Mouse (Mus musculus): Measurements from ENCODE around the gene Rflna. TPM values are rescaled to one million over a fixed set of nuclear protein-coding genes. Genes with fewer than 3 reads are reported as not detected.

The Rflna gene
- polyA plus RNA-seq, 1 experiment from 2014 or later: 9.3 TPM

- Histone ChIP-seq H3K4me2 (no peak overlapping the region), H3K4me3 (ENCODE audit: low read depth, low read length) (no peak overlapping the region), H3K27ac (ENCODE audit: low read depth) (peak overlapping the region; percentile 90), H3K9ac (no peak overlapping the region), H3K27me3 (ENCODE audit: insufficient read depth, low read length) (no peaks in the 10 kb centered on the region), H3K36me3 (ENCODE audit: insufficient read depth) (no peaks in the 10 kb centered on the region), H3K9me3 (ENCODE audit: low read depth, low read length) (peaks cover 5% of the 10 kb centered on the region; the same call in 1 of the 2 replicates), H3K4me1 (ENCODE audit: insufficient read depth) (peaks cover 15% of the 10 kb centered on the region)
- no peak for TF ChIP-seq CTCF (IDR thresholded peaks at IDR 0.05; ENCODE audit: low read depth)
- WGBS: 29% methylated on average over 7 of the region's 7 CpGs
- DNase-seq (peak; percentile 60), ATAC-seq (ENCODE audit: insufficient read depth) (peak; percentile 18; the same call in 1 of the 2 replicates)
Measured at GRCm38 (mm10) chr5:124962761-124963160, 40.3 kb upstream of the Rflna start.

DNA sequence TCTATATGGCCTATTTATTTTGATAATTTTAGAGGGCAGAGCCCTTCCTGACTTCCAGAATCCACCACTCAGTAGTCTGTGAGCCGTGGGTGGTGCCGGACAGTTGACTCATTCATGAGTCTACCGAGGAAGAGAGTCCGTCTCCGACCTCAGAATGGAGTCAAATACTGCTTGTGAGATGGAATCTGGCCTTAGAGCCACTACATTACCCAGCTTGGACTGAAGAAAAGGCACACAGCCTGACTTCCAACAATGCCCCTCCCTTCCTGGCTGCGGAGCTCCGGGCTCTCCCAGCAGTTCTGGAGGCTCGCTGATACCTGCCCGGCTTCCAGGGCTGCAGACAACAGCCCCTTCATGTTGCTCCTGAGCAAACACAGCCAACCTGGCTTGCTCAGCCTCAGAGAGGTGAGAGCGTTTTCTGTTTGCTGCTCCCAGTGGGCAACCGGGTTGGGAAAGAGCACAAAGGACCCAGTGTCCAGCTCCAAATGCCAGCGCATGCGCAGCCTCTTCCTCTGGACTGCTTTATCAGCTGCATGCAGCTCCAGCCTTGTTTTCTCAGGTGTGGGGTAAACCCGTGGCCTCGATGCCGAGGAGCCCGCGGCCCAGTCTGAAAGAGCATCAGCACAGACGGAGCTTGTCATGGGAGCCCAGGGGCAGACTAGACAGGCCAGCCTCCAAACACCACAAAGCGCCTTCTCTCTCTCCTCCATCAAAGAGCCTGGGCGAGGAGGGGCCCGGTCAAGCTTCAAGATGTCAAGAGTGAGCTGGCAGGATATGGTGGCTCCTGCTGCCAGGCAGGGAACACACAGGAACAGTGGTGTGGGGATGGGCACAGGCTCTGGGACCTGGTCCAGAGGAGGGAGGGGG, 39.0 kb upstream of the Rflna start:
- Histone ChIP-seq H3K36me3 (ENCODE audit: insufficient read depth) (no peaks in the 10 kb centered on the region), H3K9ac (peak overlapping the region; percentile 30), H3K4me1 (ENCODE audit: insufficient read depth) (peaks cover 15% of the 10 kb centered on the region), H3K4me3 (ENCODE audit: low read depth, low read length) (no peak overlapping the region), H3K9me3 (ENCODE audit: low read depth, low read length) (peaks cover 4% of the 10 kb centered on the region; the same call in 1 of the 2 replicates), H3K27ac (ENCODE audit: low read depth) (peak overlapping the region; percentile 90), H3K27me3 (ENCODE audit: insufficient read depth, low read length) (no peaks in the 10 kb centered on the region), H3K4me2 (peak overlapping the region; percentile 7)
- peak; percentile 87 for DNase-seq
- ATAC-seq (ENCODE audit: insufficient read depth): peak; percentile 63
- TF ChIP-seq CTCF (IDR thresholded peaks at IDR 0.05; ENCODE audit: low read depth): peak; percentile 9; the same call in 1 of the 2 replicates
- WGBS: 29% methylated on average over 22 of the region's 22 CpGs

DNA sequence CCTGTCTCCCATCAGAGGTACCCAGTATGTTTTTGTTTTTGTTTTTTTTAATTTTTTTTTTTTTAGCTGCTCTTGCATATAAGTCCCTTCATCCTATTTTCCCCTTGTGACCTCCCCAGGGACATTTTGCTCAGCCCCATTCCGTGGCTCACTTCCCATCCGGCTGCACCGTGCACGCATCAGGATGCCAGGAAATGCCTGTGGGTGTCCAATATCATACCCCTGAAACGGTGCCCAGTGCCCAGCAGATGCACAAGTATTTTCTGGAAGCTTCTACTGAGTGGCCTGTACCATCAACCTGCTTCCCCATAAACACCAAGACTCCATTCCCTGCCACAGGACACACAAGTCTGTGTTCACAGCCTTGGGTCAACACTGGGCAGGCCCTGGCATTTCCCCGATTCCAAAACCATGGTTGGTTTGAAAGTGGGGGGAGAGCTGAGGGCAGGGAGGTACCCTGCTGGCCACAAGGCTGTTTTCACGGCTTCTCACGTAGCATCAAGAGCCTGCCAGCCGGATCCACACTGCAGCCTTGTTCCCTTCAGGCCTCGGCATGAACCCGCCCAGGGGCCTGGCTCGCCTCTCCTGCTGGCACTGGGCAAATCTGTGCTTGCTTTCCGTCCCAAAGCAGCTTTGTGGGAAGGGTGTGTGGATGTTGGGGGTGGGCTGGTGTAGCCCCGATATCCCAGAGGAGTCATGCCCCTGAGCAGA, 36.2 kb upstream of the Rflna start:
- Histone ChIP-seq H3K9me3 (ENCODE audit: low read depth, low read length) (no peaks in the 10 kb centered on the region), H3K4me3 (ENCODE audit: low read depth, low read length) (no peak overlapping the region), H3K4me1 (ENCODE audit: insufficient read depth) (peaks cover 9% of the 10 kb centered on the region; the same call in 1 of the 2 replicates), H3K9ac (no peak overlapping the region), H3K27ac (ENCODE audit: low read depth) (no peak overlapping the region), H3K27me3 (ENCODE audit: insufficient read depth, low read length) (no peaks in the 10 kb centered on the region), H3K4me2 (no peak overlapping the region), H3K36me3 (ENCODE audit: insufficient read depth) (no peaks in the 10 kb centered on the region)
- no peak for TF ChIP-seq CTCF (IDR thresholded peaks at IDR 0.05; ENCODE audit: low read depth)
- 70% methylated on average over 14 of the region's 14 CpGs for WGBS
- ATAC-seq (ENCODE audit: insufficient read depth): no peak
- no peak for DNase-seq

DNA sequence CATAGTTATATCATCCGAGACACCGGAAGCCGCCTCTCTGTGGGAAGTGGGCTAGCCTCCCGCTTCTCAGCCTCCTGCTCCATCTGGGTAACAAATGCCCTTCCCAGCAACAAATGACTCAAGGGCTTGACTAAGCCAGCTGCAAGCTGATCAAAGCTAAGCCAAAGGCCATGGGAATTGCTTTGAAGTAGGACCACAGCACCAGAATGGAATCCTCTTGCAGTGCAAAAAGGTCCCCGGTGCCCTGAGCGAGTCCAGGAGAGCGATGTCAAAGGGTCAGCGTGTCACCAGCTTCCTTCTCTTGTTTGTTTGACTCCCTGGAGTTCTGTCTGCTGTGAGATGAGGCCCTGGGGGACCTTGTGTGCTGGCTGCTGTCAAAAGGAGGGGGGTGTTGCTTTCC, 33.2 kb upstream of the Rflna start:
- no peak overlapping the region; the same call in 1 of the 2 replicates for H3K9ac ChIP-seq
- H3K4me3 ChIP-seq (ENCODE audit: low read depth, low read length): no peak overlapping the region
- no peaks in the 10 kb centered on the region for H3K36me3 ChIP-seq (ENCODE audit: insufficient read depth)
- no peaks in the 10 kb centered on the region for H3K27me3 ChIP-seq (ENCODE audit: insufficient read depth, low read length)
- WGBS: 27% methylated on average over 8 of the region's 8 CpGs
- ATAC-seq (ENCODE audit: insufficient read depth) (no peak), DNase-seq (peak; percentile 23)
- H3K9me3 ChIP-seq (ENCODE audit: low read depth, low read length): no peaks in the 10 kb centered on the region
- no peak overlapping the region for H3K27ac ChIP-seq (ENCODE audit: low read depth)
- no peaks in the 10 kb centered on the region for H3K4me1 ChIP-seq (ENCODE audit: insufficient read depth)
- TF ChIP-seq CTCF (IDR thresholded peaks at IDR 0.05; ENCODE audit: low read depth): no peak
- H3K4me2 ChIP-seq: no peak overlapping the region

- H3K27ac ChIP-seq (ENCODE audit: low read depth): no peak overlapping the region
- H3K27me3 ChIP-seq (ENCODE audit: insufficient read depth, low read length): no peaks in the 10 kb centered on the region
- ATAC-seq (ENCODE audit: insufficient read depth) (no peak), DNase-seq (no peak)
- TF ChIP-seq CTCF (IDR thresholded peaks at IDR 0.05; ENCODE audit: low read depth): peak; percentile 43
- no peaks in the 10 kb centered on the region; the same call in 1 of the 2 replicates for H3K9me3 ChIP-seq (ENCODE audit: low read depth, low read length)
- no peak overlapping the region for H3K4me3 ChIP-seq (ENCODE audit: low read depth, low read length)
- H3K9ac ChIP-seq: no peak overlapping the region
- no peaks in the 10 kb centered on the region for H3K36me3 ChIP-seq (ENCODE audit: insufficient read depth)
- 80% methylated on average over 5 of the region's 5 CpGs for WGBS
- no peak overlapping the region for H3K4me2 ChIP-seq
- H3K4me1 ChIP-seq (ENCODE audit: insufficient read depth): no peaks in the 10 kb centered on the region
Measured at GRCm38 (mm10) chr5:124986222-124986621, 16.8 kb upstream of the Rflna start.

DNA sequence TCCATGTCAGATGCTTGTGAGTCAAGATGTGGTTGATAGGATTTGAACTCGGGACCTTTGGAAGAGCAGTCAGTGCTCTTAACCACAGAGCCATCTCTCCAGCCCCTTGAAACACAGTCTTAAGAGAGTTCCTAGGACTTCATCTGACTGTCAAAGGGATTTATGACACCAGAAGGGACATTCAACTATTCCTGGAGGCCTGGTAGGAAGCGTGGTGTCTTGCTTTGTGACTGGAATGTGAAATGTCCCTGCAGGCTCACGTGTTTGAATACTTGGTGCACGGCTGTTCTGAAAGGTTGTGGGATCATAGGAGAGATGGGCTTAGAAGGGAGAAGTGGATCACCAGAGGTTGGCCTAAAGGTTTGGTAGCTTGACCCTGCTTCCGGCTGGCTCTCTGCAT, 16.4 kb upstream of the Rflna start:
- Histone ChIP-seq H3K4me2 (no peak overlapping the region), H3K4me3 (ENCODE audit: low read depth, low read length) (no peak overlapping the region), H3K9me3 (ENCODE audit: low read depth, low read length) (no peaks in the 10 kb centered on the region; the same call in 1 of the 2 replicates), H3K36me3 (ENCODE audit: insufficient read depth) (no peaks in the 10 kb centered on the region), H3K27ac (ENCODE audit: low read depth) (no peak overlapping the region), H3K4me1 (ENCODE audit: insufficient read depth) (no peaks in the 10 kb centered on the region), H3K9ac (no peak overlapping the region), H3K27me3 (ENCODE audit: insufficient read depth, low read length) (no peaks in the 10 kb centered on the region)
- WGBS: 79% methylated on average over 5 of the region's 5 CpGs
- DNase-seq (no peak), ATAC-seq (ENCODE audit: insufficient read depth) (no peak)
- no peak for TF ChIP-seq CTCF (IDR thresholded peaks at IDR 0.05; ENCODE audit: low read depth)

GRCm38 (mm10) chr5:124989724-124990123, 13.3 kb upstream of the Rflna start:
- 80% methylated on average over 2 of the region's 2 CpGs for whole genome bisulfite sequencing
- ATAC-seq (ENCODE audit: insufficient read depth): no peak
- no peak overlapping the region for H3K9ac ChIP-seq
- H3K27ac ChIP-seq (ENCODE audit: low read depth): no peak overlapping the region
- DNase-seq: peak; percentile 47
- no peak for TF ChIP-seq CTCF (IDR thresholded peaks at IDR 0.05; ENCODE audit: low read depth)
- H3K27me3 ChIP-seq (ENCODE audit: insufficient read depth, low read length): no peaks in the 10 kb centered on the region
- H3K4me3 ChIP-seq (ENCODE audit: low read depth, low read length): no peak overlapping the region
- H3K9me3 ChIP-seq (ENCODE audit: low read depth, low read length): no peaks in the 10 kb centered on the region
- no peaks in the 10 kb centered on the region for H3K36me3 ChIP-seq (ENCODE audit: insufficient read depth)
- no peaks in the 10 kb centered on the region for H3K4me1 ChIP-seq (ENCODE audit: insufficient read depth)
- H3K4me2 ChIP-seq: no peak overlapping the region

Data from lung, embryonic 14.5 days (tissue).